8 mouse cellular contexts compared by ENCODE assay signal in genomic region chr9:43284284-43284683, GRCm38 (mm10). TPM values are rescaled to one million over a fixed set of nuclear protein-coding genes. Genes with fewer than 3 reads are reported as not detected.
A peak's percentile ranks its signal among the peaks of the same experiment; 100 is the strongest.
DNase-seq lines count a peak whose midpoint lies in the region; ATAC-seq lines count a peak whose summit lies in the region.

No protein-coding gene starts in this region.

- no peak overlapping the region for H3K4me3 ChIP-seq in hindbrain, embryonic 13.5 days

- H3K27ac ChIP-seq in hindbrain, embryonic 13.5 days: no peak overlapping the region

- peaks cover 40% of the 10 kb centered on the region for H3K27me3 ChIP-seq in hindbrain, embryonic 13.5 days

- no peaks in the 10 kb centered on the region for H3K9me3 ChIP-seq in hindbrain, embryonic 13.5 days

- 4% methylated on average over 6 of the region's 6 CpGs for WGBS in hindbrain, embryonic 13.5 days

- peak; percentile 93 for DNase-seq in NIH3T3 (ENCODE audit: low read depth)
- DNase-seq in cerebellum, postnatal 10 days: peak; percentile 93 to 95
- peak; percentile 60 to 80 for DNase-seq in frontal cortex, postnatal 14 days (ENCODE audit: low spot score in 2 of 2)
- peak; percentile 75 to 85 for DNase-seq in layer of hippocampus, postnatal 25 days (ENCODE audit: extremely low spot score in 1 of 2, low spot score in 1 of 2)
- DNase-seq in lung, postnatal 25 days (ENCODE audit: low spot score): peak; percentile 68
- DNase-seq in retina, postnatal 7 days (ENCODE audit: low read depth, low spot score): peak; percentile 71
- DNase-seq in urinary bladder, adult 2 months (ENCODE audit: low spot score): peak; percentile 47

- peak; percentile 76 for ATAC-seq in hindbrain, embryonic 13.5 days (ENCODE audit: low FRiP score)

- no peak overlapping the region for H3K4me2 ChIP-seq in hindbrain, embryonic 13.5 days

- H3K4me1 ChIP-seq in hindbrain, embryonic 13.5 days (replicated peaks): peaks cover 10% of the 10 kb centered on the region

- no peak overlapping the region for H3K9ac ChIP-seq in hindbrain, embryonic 13.5 days

- H3K36me3 ChIP-seq in hindbrain, embryonic 13.5 days: no peaks in the 10 kb centered on the region

RNA-seq across cellular contexts. Expression of gene Trim29, which starts 26.4 kb away (rescaled TPM):
- polyA plus RNA-seq in hindbrain, embryonic 13.5 days (2015; fragmentation: Nextera tagmentation; extraction: Ambion mirVana): not detected in 2 replicates
- total RNA-seq in layer of hippocampus, postnatal 25 days (2021): under 1 TPM; 0.34 to 0.35 TPM
- polyA plus RNA-seq in urinary bladder, adult 2 months (2012; rRNA removed): 59.6 and 62.9 TPM in 2 replicates

RNA-seq across cellular contexts. Expression of gene Oaf, which starts 44.6 kb away (rescaled TPM):
- polyA plus RNA-seq in hindbrain, embryonic 13.5 days (2015; fragmentation: Nextera tagmentation; extraction: Ambion mirVana): 11.3 and 12.6 TPM in 2 replicates
- 10 to 100 TPM; 21.9 TPM for total RNA-seq in layer of hippocampus, postnatal 25 days (2021)
- 53.7 and 67.1 TPM in 2 replicates for polyA plus RNA-seq in urinary bladder, adult 2 months (2012; rRNA removed)

Comparison
In these comparisons a context has a peak if more than half of its experiments do, and no peak if none do; other contexts are left out.
1. RNA of gene Trim29, which starts 26.4 kb away (polyA plus RNA-seq): 59.6 to 62.9 TPM in urinary bladder, adult 2 months; not detected in hindbrain, embryonic 13.5 days; every median in the first group is over 10 times any median in the second.
2. Peak in every context shown above with its lines, with median percentiles within 50 percentile points of each other: DNase-seq.